Mouse (Mus musculus) ovary, postnatal 36 days (tissue): ENCODE data around the gene Dip2b.
A peak's percentile ranks its signal among the peaks of the same experiment; 100 is the strongest.
"Not testable (repeated sequence)": the region's sequence is repeated elsewhere in the genome, so short reads cannot be mapped to it uniquely, and the experiment has no call there.

Experiments used
- DNase-seq: peaks from one replicate; pipeline ENCODE4 v3.0.0; 2022; ENCODE audit warnings: low spot score, mixed read lengths

The Dip2b gene

DNA sequence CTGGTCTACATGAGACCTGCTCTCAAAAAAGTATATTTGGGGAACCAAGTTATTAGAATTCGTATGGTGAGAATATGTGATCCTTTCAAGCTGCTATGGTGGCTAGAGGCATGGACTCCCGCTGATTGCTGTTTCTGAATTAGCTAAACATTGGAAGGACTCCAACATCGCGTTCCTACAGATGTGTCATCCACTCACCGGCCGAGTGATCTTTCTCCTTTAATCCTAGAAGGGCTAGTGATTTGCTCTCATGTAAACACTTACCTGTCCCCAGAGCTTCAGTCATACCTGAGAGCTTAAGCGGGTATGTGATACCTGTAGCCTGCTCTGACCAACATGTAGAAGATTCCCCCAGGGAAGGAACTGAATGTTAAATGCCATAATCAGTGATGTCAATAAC is 182.5 kb downstream of the Dip2b start:
- DNase-seq = no peak

- no peak for DNase-seq
Measured at GRCm38 (mm10) chr15:100225381-100225780, 186.9 kb downstream of the Dip2b start.

GRCm38 (mm10) chr15:100225891-100226290 is 187.4 kb downstream of the Dip2b start:
- DNase-seq = no peak

DNA sequence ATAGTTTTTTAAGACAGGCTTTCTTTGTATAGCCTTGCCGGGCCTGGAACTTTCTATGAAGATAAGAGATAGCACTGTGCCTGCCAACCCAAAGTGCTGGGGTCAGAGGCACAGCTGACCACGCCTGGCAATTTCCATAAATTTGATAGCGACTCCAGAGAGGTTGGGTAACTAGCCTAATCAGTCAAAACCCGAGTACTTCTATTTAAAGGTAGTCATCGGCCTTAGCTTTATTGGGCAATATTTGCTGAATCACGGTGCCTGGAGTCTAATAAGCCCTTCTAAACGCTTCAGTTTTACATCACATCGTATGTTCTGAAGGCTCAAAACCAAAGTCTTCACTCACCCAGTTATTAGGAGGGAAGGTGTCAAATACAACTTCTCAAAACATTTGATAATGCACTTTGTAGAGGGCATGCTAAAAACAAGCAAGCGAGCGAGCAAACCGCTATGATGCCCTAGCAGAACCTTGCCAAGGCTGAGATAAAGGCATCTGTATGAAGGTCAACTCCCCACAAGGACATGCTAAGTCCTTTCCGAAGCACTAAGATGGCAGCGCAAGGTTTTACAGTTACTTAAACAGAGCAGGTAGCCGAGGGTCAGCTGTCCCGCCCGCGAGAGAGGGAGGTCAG is 188.7 kb downstream of the Dip2b start:
- peak; percentile 31 for DNase-seq

GRCm38 (mm10) chr15:100227663-100228534 is 189.4 kb downstream of the Dip2b start, which contains the start of gene Atf1:
Gene Atf1 (plus strand): TSS chr15:100227819.
- peak; percentile 93 for DNase-seq

DNA sequence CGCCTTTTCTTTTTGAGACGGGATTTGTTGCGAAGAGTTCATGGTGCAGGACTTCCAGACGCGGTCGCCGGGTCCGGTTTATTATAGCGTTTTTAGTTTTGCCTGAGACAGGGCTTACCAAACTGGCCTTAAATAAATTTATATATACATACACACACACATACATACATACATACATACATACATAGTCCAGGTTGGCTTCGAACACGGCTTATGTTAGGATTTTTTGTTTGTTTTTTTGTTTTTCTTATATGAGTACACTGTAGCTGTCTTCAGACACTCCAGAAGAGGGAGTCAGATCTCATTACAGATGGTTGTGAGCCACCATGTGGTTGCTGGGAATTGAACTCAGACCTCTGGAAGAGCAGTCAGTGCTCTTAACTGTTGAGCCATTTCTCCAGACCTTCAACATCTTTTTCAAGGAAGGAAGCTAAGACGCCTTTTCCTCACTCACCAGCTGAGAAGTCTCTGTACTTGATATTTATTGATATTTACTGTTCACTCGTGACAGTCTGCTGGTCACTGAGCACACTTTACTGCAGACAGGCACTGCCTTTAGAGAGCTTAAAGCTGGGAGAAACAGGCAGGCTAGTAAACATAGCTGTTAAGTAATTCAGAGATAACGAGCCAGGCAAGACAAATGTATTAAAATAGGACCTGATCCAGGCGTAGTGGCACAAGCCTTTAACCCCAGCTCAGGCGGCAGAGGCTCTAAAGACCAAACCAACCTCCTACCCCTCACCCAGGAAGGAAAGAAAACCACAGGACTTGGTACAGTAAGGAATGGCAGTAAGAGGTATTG is 190.3 kb downstream of the Dip2b start:
- DNase-seq = no peak

DNA sequence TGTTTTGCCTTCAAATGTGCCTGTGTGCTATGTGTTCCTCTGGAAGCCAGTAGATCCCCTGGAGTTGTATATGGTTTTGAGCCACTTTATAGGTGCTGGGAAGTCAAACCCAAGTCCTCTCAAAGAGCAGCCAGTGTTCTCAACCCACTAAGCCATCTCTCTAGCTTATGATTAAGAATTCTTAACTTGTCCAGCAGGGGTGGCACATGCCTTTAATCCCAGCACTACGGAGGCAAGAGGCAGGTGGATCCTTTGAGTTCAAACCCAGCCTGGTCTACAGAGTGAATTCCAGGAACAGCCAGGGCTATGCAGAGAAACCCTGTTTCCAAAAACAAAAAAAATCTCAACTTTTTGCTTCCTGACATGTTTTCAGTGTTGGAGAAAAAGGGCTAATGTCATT is 192.2 kb downstream of the Dip2b start:
- no peak for DNase-seq

DNA sequence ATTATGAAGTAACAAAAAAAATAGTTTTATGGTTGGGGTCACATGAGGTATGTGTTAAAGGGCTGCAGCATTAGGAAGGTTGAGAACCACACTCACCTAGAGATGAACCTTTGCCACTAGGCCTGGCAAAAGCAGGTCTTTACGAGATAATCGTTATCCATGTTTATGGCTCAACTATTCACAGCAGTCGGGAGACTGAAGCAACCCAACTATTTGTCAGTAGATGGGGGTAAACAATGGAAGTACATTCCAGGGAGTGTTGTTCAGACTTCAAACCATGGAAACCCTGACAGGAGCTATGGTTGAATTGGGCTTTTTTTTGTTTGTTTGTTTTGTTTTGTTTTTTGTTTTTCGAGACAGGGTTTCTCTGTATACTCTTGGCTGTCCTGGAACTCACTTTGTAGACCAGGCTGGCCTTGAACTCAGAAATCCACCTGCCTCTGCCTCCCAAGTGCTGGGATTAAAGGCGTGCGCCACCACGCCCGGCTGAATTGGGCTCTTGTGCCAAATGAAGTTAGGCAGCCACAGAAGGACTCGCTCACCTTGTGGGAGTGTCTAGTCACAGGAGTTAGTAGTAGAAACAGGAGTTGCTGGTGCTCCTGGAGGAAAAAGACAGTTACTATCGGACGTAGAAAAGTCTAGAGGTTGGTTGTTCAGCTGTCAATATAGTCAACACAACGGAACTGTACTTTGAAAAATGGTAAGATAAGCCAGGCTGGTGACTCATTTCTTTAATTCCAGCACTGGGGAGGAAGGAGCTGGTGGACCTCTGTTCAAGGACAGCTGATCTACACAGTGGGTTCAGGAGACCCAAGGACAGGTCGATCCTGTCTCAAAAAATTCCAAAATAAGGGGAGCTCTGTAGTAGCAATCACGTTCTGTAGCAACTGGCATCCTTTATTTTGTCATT is 193.4 kb downstream of the Dip2b start:
- DNase-seq = no peak

DNA sequence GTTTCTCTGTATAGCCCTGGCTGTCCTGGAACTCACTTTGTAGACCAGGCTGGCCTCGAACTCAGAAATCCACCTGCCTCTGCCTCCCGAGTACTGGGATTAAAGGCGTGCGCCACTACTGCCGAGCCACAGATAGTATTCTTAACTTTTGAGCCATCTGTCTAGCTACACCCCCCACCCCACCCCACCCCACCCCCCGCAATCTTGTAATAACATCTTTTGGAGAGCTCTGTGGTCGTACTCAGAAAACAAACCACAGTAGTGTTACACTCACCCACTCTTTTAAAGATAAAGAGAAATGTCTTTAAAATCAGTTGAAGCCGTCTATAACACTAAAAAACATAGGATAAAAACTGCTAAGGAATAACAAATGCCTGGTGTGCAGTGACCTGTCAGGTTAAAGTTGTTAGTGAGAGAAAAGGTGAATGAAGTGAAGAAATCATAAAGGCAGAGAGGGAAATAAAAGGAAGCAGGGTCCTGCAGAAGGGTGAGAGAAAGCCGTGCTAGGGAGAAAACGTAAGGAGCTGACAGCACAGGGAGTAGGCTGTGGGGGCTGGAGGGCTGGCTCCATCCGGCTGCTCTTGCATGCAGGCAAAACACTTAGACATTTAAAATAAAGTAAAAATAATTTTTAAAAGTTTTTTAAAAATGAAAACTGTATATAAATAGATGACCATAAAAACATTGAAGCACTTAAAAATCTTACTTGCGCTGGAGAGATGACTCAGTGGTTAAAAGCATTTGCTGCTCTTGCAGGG is 196.9 kb downstream of the Dip2b start:
- DNase-seq = no peak

- DNase-seq = no peak
Measured at GRCm38 (mm10) chr15:100236952-100237351, 198.5 kb downstream of the Dip2b start.

DNA sequence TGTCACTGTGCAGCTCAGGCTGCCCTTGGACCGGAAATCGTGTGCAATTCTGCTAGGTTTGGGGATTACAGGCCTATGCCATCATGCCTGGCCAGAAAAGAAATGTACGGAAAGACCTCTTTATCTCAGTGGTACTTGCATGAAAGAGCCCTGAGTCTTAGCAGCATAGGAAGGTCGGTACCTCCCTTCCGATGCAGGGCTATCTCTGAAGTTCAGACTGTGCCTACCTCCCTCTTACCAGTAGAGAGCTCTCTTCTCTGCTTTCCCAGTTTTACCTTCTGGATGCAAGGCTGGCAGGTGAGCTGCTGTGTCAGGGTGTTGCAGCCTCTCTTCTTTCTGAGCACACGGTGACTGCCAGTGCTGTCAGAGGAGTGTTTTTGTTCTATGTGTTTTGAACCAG is 203.3 kb downstream of the Dip2b start:
- no peak for DNase-seq

GRCm38 (mm10) chr15:100245951-100246350 is 207.5 kb downstream of the Dip2b start:
- DNase-seq = no peak

- no peak for DNase-seq
Measured at GRCm38 (mm10) chr15:100247296-100247695, 208.8 kb downstream of the Dip2b start.

DNA sequence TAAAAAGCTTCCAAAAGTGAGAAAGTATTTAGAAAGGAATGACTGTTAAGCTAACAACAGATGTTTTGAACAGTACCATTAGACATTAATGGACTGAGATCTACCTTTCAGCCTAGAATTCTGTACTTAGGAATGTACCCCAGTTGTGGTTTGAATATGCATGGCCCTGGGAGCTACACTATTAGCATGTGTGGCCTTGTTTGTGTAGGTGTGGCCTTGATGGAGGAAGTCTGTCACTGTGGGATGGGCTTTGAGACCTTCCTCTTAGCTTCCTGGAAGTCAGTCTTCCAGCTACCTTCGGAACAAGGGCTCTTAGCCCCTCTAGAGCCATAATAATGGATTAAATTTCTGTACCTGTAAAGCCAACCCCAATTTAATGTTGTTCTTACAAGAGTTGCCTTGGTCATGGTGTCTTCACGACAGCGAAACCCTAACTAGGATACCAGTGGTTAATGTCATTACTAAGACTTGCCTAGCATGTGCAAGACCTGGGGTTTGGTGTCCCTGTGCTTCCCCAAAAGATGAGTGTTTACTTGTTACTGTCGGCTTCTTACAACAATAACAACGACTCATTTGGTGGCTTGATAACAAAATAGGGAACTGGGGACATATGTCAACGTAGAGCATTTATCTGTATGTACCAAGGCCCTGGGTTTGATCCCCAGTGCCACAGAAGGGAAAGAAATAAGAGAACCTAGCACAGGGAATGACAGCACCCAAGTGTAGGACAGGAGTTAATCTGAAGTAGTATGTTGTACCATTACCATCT is 210.4 kb downstream of the Dip2b start:
- DNase-seq = no peak

GRCm38 (mm10) chr15:100251153-100251780 is 212.8 kb downstream of the Dip2b start:
- DNase-seq = no peak

- no peak for DNase-seq
Measured at GRCm38 (mm10) chr15:100256386-100256785, 217.9 kb downstream of the Dip2b start.

DNA sequence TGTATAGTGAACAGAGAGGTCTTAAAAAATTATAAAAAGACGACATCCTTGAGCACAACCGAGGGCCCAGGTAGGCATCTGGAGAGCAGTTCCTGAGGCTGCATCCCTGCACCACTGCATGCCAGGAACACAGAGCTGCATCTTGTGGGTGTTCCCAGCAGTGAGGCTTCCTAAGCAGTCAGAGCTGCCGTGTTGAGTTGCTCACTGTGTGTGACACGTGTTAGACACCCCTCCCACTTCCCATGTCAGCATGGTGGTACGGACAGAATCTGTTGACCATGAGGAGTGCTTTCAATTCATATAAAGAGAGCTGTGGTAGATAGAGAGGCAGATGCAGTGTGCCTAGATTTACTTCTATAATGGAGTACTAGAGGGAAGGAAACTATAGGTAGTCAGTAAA is 218.8 kb downstream of the Dip2b start:
- DNase-seq = no peak

DNA sequence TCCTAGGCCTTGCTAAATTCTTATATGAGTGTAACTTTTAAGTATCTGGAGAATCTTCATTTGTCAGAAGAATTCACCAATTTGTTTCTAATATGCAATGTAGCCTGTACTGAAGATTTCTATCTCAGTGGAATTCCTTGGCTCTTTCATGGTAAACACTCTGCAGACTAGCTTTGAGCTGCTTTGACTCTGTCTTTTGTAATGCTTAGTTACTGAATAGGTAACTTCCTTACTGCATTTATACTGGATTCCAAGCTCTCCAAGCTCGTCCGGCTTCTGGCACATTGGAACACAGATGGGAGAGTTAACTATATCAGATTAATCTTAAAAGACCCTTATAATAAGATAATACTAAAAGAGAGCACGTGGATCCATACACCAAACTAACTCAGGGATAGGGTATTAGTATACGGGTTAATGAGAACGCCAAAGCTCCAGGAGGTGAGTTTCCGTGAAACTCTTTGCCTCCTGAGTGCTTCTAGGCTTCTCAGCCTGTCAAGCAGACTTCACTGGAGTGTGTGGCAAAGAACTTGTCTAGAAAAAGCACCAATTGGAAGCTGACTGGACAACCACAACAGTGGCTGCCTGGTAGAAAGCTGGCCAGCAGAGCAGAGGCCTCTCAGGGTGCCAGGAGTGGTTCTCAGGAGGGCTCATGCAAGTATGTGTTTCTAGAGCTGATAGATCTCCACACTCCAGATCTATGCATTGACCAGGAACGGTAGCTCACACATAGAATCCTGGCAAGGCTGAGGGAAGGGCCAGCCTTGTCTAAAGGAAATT is 220.4 kb downstream of the Dip2b start:
- no peak for DNase-seq

- DNase-seq = not testable (repeated sequence)
Measured at GRCm38 (mm10) chr15:100260351-100260750, 221.9 kb downstream of the Dip2b start.
